Mouse (Mus musculus): Measurements from ENCODE around the gene Plekhh1. TPM values are rescaled to one million over a fixed set of nuclear protein-coding genes. Genes with fewer than 3 reads are reported as not detected.

The Plekhh1 gene
- total and polyA plus RNA-seq, 3 experiments: 0.35 to 2.3 TPM; not detected in 1

GRCm38 (mm10) chr12:79068306-79068705 is 39.3 kb downstream of the Plekhh1 start:
- H3K4me3 ChIP-seq (ENCODE audit: control insufficient read depth in 1 of 2, insufficient read depth in 1 of 2, low read depth in 2 of 2, low read length in 2 of 2): no peak overlapping the region
- H3K79me2 ChIP-seq (ENCODE audit: control insufficient read depth, insufficient read depth, low read length, poor library complexity): no peaks in the 10 kb centered on the region
- TF ChIP-seq TAL1 (IDR thresholded peaks at IDR 0.05; ENCODE audit: low read length) (no peak), MXI1 (IDR thresholded peaks at IDR 0.05; ENCODE audit: low read depth, low read length) (no peak), POLR2AphosphoS5 (IDR thresholded peaks at IDR 0.05; ENCODE audit: borderline replicate concordance, low read depth, low read length) (no peak), TCF12 (IDR thresholded peaks at IDR 0.05; ENCODE audit: low read depth, low read length) (no peak), TBP (IDR thresholded peaks at IDR 0.05; ENCODE audit: low read depth, low read length) (no peak), EP300 (IDR thresholded peaks at IDR 0.05; ENCODE audit: low read depth in 1 of 2, low read length in 2 of 2) (no peak), E2F4 (IDR thresholded peaks at IDR 0.05; ENCODE audit: borderline replicate concordance, low read depth, low read length) (no peak), KAT2A (conservative IDR thresholded peaks at IDR 0.05; ENCODE audit: low read depth, low read length) (no peak), ZKSCAN1 (IDR thresholded peaks at IDR 0.05; ENCODE audit: low read depth, low read length) (no peak), GABPA (IDR thresholded peaks at IDR 0.05; ENCODE audit: low read depth, low read length) (no peak), ZMIZ1 (IDR thresholded peaks at IDR 0.05; ENCODE audit: low read depth, low read length) (no peak), HCFC1 (IDR thresholded peaks at IDR 0.05; ENCODE audit: low read depth, low read length) (no peak), CHD2 (IDR thresholded peaks at IDR 0.05; ENCODE audit: low read length) (no peak), USF2 (IDR thresholded peaks at IDR 0.05; ENCODE audit: borderline replicate concordance in 1 of 2, insufficient read depth in 1 of 2, low read depth in 1 of 2, low read length in 2 of 2) (no peak), MEF2A (IDR thresholded peaks at IDR 0.05; ENCODE audit: extremely low read depth, insufficient replicate concordance, low read depth, low read length, poor library complexity, severe bottlenecking) (no peak), POLR2A (IDR thresholded peaks at IDR 0.05; ENCODE audit: control insufficient read depth in 1 of 2, insufficient read depth in 1 of 2, low read depth in 1 of 2, low read length in 2 of 2, poor library complexity in 1 of 2) (no peak)
- H3K9ac ChIP-seq (ENCODE audit: control insufficient read depth, low read depth, low read length, poor library complexity, severe bottlenecking): no peak overlapping the region
- H3K27ac ChIP-seq (ENCODE audit: control insufficient read depth, low read depth, low read length): no peak overlapping the region
- no peak for DNase-seq (ENCODE audit: low read depth, low spot score)
- H3K9me3 ChIP-seq (replicated peaks; ENCODE audit: insufficient read depth, low read length): no peaks in the 10 kb centered on the region
- no peaks in the 10 kb centered on the region for H3K36me3 ChIP-seq (ENCODE audit: control insufficient read depth in 1 of 2, insufficient read depth in 2 of 2, low read length in 2 of 2)
- no peaks in the 10 kb centered on the region for H3K27me3 ChIP-seq (ENCODE audit: control insufficient read depth in 1 of 2, insufficient read depth in 2 of 2, low read length in 2 of 2)
- H3K4me1 ChIP-seq (ENCODE audit: control insufficient read depth in 1 of 2, insufficient read depth in 2 of 2, low read length in 2 of 2): no peaks in the 10 kb centered on the region

GRCm38 (mm10) chr12:79069187-79069608 is 40.2 kb downstream of the Plekhh1 start:
- no peaks in the 10 kb centered on the region for H3K36me3 ChIP-seq (ENCODE audit: control insufficient read depth in 1 of 2, insufficient read depth in 2 of 2, low read length in 2 of 2)
- H3K4me3 ChIP-seq (ENCODE audit: control insufficient read depth in 1 of 2, insufficient read depth in 1 of 2, low read depth in 2 of 2, low read length in 2 of 2): no peak overlapping the region
- no peak overlapping the region for H3K27ac ChIP-seq (ENCODE audit: control insufficient read depth, low read depth, low read length)
- no peaks in the 10 kb centered on the region for H3K27me3 ChIP-seq (ENCODE audit: control insufficient read depth in 1 of 2, insufficient read depth in 2 of 2, low read length in 2 of 2)
- no peak for DNase-seq (ENCODE audit: low read depth, low spot score)
- no peaks in the 10 kb centered on the region for H3K9me3 ChIP-seq (replicated peaks; ENCODE audit: insufficient read depth, low read length)
- no peak for TF ChIP-seq GABPA (IDR thresholded peaks at IDR 0.05; ENCODE audit: low read depth, low read length)
- no peak for TF ChIP-seq UBTF (IDR thresholded peaks at IDR 0.05; ENCODE audit: borderline replicate concordance, insufficient read depth, low read depth, low read length)
- no peak for TF ChIP-seq USF2 (IDR thresholded peaks at IDR 0.05; ENCODE audit: borderline replicate concordance in 1 of 2, insufficient read depth in 1 of 2, low read depth in 1 of 2, low read length in 2 of 2)
- no peaks in the 10 kb centered on the region for H3K79me2 ChIP-seq (ENCODE audit: control insufficient read depth, insufficient read depth, low read length, poor library complexity)
- H3K4me1 ChIP-seq (ENCODE audit: control insufficient read depth in 1 of 2, insufficient read depth in 2 of 2, low read length in 2 of 2): no peaks in the 10 kb centered on the region
- no peak overlapping the region for H3K9ac ChIP-seq (ENCODE audit: control insufficient read depth, low read depth, low read length, poor library complexity, severe bottlenecking)

Data from MEL (cell line).